Mouse (Mus musculus): ENCODE results near the gene Gigyf1. TPM values are rescaled to one million over a fixed set of nuclear protein-coding genes. Genes with fewer than 3 reads are reported as not detected.

Gene Gigyf1
- total RNA-seq, 2 experiments from 2014 or later = 31.2 to 32.5 TPM

DNA sequence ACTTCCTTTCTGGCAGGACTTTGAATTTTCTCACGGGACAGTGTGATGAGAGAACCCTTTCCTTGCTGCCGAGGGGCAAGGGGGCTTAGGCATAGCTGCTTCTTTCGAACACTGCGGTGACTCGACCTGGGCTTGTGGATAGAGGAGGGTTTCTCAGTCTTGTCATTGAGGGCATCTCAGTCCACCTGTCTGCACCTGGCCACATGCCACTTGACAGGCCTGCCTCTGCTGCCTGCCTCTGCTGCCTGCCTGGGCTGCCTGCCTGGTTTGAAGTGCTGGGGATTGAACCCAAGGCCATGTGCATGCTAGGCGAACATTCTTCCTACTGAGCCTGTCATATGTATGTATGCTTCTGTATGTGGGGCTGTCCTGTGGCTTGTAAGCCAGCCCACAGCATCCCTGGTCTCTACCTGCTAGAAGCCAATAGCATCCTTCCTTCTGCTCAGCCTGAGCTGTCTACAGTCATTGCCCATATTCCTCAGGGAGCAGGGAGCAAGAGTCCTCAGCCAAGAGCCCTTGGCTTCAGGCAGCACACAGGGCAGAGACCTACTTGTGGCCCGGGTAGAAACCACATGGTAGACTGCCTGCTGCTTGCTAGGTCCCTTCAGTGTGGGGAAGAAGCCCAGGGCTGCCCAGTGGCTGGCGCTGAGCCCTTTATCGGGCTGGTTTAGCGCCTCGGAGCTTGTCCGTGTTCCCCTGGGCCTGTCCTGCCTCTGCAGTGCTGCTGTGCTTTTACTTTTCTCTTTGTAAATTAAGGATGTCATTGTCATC is 4.2 kb upstream of the Gigyf1 start:
- no peak for DNase-seq

DNA sequence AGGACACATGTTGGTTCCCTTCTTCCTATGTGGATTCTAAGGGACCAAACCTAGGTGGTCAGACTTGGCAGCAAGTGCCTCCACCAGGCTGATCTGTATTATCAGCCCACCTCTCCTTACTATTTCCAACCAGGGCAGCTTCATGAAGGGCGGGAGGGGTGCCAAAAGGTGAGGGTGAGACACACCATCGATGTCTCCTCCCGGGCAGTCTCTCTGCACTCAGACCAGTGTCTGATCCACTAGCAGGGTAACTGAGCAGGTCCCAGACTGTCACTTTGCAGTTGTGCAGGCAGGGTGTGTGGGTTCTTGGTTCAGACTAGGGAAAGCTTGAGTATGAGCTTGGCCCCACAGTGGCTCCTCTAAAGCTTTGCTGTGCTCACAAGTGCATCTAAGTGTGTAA is 3.5 kb upstream of the Gigyf1 start:
- DNase-seq = no peak

DNA sequence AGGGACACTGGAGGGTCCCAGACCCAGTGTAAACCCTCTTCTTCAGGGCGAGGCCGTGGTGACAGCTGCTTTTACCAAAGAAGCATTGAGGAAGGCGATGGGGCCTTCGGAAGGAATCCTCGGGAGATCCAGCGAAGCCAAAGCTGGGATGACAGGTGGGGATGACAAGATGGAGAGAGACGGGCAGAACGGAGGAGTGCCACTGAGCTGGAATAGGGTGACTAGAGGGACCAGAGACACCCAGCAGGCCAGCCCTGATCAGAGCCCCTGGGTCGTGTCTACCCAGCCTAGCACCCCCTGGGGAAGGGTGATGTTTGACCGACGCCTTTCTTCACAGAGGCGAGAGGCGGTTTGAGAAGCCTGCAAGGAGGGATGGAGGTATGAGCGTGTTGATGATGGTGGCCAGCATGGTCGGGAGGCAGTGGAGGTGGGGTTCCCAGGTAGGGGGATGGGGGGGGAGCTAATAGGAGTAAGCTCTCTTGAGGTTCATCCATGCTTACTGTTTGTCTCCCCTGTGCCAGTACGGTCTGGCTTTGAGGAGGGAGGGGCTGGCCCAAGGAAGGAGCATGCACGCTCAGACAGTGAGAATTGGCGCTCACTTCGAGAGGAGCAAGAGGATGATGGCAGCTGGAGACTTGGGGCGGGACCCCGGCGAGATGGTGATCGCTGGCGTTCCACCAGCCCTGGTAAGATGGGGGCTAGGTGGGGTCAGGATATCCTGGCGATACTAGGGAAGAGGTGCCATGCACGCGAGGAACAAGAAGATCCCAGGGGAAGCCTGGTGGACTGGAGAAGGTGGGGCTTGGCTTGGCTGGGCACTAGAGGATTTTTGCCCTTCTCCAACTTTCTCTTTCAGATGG is 1.6 kb downstream of the Gigyf1 start:
- no peak for DNase-seq

DNA sequence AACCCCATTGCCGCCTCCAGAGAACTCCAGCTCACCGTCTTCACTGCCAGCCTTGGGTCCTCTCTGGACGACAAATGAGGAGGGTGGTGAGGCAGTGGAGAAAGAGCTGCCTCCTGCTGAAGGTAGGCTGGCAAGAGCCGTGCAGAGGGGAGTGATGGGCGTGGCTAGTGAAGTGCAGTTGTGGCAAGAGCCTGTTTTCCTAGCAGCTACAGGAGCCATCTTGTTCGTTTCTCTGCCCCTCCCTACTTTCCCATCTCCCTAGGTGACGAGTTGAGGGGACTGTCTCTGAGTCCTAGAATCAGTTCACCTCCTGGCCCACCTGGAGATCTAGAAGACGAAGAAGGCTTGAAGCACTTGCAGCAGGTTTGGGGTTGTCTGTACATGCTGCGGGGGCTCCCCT is 3.5 kb downstream of the Gigyf1 start:
- DNase-seq = peak in 1 of 2 experiments; percentile 1

DNA sequence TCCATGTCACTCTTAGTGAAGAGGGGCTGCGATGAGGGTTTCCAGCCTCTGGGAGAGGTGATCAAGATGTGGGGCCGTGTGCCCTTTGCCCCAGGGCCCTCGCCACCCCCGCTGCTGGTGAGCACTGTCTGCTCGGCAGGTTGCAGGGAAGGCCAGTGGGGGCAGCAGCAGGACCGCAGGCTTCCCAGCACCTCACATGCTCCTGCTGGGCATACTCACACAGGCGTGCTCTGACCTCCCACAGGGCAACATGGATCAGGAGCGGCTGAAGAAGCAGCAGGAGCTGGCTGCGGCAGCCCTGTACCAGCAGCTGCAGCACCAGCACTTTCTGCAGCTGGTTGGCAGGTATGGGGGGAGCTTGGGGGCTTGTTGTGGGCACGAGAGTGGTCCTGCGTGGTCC is 4.4 kb downstream of the Gigyf1 start:
- no peak for DNase-seq

DNA sequence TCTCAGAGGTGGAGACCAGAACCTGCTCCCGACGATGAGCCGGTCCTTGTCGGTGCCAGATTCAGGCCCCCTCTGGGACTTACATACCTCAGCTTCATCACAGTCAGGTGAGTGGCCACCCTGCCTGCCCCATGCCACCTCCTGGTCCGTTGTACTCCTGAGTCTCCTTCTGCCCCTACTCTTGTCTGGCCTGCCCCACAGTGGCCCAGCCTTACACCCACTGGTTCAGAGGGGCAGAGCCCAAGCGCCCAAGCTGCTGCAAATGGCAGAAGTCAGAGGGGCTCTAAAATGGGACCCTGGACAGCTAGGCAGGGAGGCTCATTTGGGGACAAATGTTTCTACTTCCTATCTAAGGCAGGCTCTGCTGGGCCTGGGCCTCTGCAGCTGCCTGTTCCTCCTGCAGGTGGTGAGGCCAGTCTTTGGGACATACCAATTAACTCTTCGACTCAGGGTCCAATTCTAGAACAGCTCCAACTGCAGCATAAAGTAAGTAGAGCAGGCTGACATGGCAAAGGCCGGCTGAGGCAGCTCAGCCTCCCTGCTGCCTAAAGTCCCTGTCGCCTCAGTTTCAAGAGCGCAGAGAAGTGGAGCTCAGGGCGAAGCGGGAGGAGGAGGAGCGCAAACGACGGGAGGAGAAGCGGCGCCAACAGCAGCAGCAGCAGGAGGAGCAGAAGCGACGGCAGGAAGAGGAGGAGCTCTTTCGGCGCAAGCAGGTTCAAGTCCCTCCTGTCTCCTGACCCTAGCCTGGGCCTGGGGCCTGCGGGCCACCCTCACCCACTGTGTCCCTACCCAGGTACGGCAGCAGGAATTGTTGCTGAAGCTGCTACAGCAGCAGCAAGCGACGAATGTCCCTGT is 5.3 kb downstream of the Gigyf1 start:
- DNase-seq = peak in 1 of 2 experiments; percentile 7

DNA sequence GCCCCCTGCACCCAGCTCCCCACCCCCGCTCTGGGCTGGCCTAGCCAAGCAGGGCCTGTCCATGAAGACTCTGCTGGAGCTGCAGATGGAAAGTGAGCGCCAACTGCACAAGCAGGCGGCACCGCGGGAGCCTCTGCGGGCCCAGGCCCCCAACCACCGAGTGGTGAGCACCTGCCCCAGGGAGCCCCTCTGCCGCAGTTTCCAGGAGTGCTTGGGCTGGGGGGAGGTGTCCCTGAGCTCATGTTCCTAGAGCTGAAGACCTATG is 5.8 kb downstream of the Gigyf1 start:
- DNase-seq = no peak

DNA sequence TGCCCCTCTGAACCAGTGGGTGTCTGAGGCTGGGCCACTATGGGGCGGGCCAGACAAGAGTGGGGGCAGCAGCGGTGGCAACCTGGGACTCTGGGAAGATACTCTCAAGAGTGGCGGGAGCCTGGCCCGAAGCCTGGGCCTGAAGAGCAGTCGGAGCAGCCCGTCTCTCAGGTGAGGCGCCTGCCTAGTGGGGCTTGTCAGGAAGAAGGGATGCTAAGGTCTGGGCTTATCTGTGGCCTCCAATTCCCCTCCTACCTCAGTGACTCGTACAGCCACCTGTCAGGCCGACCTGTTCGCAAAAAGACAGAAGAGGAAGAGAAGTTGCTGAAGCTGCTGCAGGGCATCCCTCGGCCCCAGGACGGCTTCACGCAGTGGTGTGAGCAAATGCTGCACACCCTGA is 6.3 kb downstream of the Gigyf1 start:
- peak in 1 of 2 experiments; percentile 7 for DNase-seq

DNA sequence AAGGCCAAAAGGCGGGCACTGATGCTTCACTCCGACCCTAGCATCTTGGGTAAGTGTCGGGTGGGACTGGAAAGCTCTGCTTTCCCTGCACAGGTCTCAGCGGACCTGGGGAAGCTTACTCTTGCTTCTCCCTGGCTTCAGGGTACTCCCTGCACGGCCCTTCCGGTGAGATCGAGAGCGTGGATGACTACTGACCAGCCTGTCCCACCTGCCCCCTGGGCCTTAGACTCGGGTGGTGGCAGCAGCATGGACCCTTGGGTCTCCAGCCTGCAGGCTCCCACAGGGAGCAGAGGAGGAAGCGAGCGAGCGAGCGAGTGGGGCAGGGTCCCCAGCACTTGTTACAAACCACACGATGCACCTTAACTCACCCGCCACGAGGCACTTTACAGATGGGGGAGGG is 7.2 kb downstream of the Gigyf1 start:
- DNase-seq = no peak

DNA sequence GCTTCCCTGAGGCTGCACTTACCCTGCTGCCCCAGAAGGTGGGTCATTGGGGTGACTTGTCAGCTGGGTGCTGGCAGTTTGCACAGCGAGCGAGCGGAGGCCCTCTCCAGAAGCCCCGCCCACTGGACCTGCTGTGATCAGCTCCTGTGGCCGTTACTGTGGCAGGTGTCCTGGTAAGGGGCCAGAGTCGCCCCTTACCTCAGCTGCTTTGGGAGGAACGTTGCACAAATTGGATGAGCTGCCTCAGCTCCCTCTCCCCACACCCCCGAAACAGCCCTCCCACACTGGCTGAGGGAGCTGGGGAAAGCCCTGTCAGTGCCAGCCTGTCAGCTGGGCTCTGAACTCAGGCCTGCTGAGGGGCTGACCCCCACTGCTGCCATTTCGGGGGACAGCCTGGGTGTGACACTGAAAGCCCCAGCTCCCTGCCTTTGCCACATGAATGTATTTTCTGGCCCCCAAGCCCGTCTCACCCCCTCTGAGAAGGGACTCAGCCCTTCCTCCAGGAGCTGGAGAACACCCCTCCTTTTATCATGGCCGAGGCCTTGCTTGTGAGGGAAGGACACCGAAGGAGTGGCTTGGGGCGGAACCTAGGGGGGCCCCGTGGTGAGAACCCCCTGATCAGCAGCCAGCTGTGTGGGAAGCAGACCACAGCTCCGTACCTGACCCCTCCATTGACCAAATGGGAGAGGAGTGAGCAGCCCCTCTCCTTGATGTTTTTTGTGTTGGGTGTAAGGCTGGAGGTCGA is 8.0 kb downstream of the Gigyf1 start:
- peak; percentile 42 to 46 for DNase-seq

DNA sequence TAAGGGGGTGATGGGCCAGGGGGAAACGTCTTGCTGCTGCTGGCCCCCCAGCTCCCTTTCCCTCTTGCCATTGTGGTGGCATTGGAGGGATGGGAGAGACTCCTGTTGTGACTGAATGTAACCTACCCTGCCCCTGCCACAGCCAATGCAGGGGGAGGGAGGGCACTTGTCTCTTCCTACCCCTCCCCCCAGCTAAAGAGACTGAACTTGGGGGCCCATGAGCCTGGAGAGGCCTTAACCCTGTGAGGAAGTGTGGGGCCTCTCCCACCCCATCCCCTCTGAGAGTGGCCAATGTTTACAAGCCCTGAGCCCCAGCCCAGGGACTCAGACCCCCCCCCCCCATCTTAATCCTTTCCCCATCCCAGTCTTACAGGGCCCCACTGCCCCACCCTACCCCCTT is 9.1 kb downstream of the Gigyf1 start:
- DNase-seq = no peak

DNA sequence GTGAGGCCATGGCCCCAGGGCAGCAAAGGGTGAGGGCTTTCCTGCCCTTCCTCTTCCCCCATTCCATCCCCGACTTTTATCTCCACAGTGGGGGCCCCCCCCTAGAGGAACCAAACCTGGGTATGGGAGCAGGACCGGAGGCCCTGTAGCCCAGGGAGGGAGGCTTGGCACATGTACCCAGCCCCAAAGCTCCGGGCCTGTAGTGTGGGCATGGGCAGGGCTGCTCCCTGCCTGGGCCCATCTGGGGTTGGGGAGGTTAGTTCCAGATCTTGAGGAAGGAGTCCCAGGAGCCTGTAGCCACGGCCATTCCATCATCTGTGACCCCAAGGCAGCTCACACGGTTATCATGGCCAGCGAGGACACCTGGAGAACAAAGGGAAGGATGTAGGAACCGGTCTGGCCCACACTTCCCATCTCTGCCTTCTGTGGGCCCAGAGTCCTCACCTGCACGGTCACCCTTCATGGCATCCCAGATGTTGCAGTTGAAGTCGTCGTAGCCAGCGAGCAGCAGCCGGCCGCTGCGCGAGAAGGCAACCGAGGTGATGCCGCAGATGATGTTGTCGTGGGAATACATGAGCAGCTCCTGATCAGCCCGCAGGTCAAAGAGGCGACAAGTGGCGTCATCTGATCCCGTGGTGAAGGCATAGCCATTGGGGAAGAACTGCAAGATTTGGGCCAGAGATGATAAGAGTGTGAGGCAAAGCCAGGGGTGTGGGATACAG is 10.1 kb downstream of the Gigyf1 start:
- peak in 1 of 2 experiments; percentile 22 for DNase-seq

DNA sequence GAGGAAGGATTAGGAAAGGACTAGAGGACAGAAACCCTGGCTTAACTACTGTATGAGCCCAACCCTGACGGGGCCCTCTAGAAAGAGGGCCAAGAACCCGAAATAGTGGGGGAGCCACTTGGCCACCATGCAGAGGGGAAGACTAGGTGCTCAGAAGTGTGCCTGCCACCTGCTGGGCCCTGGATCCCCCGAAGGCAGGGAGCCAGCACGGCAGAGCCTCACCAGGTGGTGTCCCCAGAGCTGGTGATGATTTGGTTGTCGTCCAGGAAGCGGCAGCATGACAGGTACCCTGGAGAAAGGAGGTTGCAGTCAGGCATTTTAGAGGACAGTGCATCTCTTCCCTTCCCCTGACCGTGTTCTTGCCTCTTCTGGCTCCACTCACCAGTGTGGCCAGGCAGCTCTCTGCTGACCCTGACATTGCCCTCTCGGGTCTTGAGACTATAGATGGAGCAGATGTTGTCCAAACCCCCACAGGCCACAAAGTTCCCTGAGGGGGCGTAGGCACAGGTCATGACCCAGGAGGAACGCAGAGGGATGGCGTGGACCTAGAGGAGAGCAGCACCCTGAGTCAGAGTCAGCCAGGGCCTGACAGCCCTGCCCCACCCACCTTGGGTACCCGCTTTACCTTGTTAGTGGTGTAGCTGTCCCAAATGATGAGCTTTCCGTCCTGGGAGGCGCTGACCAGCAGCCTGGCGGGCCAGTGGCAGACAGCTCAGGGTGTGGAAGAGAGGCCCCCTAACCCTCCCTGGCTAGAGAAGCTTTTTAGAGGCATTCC is 11.1 kb downstream of the Gigyf1 start:
- DNase-seq = peak in 1 of 2 experiments; percentile 20

DNA sequence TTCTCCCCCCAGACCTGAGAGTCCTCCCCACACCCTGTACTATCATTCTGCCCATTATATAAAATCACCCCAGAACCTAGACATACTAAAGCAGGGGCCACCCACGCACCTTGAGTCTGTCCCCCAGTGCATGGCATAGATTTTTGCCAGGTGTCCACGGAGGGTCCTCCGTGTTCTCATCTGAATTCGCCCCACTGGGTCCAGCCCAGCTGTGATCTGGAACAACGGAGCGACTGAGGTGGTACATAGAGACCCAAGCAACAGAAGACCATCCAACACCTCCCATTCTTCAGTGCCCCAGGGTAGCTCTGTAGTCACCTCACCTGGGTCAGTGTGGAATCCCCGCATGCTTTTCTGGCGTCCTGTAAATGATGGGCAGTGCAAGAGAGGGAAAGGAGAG is 11.7 kb downstream of the Gigyf1 start:
- DNase-seq = no peak

DNA sequence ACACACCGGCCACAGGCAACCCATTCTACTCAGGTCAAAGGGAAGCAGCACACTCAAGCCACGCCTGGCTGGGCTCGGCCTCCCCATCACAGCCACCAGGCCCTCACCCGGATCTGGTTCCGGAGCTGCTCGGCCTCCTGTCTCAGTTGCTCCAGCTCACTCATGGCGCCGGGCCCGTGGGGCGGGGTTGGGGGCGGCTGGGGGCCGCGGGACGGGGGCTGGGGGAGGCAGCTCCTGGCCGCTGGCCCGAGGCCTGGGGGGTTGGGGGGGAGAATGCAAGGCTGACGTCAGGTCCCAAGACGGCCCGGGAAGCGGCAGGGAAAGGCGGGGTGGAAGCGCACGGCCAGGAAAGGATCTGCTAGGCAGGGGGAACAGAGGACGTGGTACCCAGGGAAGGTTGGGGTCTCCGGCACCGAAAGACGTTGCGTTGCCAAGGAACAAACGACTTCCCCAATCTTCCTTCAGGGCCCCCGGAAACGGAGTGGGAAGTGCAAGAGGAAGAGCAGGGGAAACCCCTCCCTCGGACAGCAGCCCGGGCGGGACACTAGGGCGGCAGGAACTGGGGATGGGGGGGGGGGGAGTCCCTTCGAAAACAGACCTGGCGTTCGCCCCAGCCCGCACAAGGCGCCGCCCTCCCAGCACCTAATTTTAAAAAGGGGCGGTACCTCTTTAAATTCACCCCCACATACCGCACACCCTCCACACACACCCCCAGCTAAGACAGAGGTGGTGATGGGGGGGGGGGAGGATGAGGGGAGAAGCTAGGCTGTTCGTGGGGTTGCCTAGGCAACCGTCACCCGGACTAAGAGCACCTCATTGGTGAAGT is 12.5 kb downstream of the Gigyf1 start:
- DNase-seq = peak; percentile 79 to 88

DNA sequence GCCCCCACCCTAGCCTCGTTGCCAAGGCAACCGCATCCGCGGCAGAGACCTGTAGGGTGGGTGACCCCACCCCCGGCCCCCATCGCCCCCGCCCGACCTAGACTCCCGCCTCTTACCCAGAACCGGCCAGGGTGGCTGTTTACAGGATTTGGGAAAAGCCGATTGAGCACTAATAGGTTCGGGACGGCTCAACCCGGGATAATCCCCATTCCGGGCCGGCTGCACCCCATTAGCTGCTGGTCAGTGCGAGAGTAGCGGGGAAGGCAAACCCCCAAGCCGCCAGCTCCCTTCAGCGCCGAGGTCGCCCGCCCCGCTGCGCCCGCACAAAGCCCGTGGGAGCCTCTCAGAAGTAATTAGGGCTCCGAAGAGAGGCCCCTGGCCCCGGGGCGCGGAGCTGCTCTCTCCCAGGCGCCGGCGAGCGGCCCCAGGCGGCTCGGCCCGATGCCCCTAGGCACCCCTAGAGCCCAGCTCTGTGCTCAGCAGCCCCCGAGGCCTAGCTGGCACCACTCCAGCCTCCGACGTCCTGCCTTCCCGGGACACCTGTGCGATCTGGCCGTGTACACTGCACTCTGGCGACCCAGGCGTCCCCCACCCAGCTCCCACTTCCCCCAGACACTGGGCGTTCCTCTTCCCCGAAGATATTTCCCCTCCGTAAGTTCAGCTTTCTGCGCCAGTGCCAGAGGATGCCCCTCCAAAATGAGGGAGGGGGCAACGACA is 13.2 kb downstream of the Gigyf1 start:
- DNase-seq = peak; percentile 70 to 80

DNA sequence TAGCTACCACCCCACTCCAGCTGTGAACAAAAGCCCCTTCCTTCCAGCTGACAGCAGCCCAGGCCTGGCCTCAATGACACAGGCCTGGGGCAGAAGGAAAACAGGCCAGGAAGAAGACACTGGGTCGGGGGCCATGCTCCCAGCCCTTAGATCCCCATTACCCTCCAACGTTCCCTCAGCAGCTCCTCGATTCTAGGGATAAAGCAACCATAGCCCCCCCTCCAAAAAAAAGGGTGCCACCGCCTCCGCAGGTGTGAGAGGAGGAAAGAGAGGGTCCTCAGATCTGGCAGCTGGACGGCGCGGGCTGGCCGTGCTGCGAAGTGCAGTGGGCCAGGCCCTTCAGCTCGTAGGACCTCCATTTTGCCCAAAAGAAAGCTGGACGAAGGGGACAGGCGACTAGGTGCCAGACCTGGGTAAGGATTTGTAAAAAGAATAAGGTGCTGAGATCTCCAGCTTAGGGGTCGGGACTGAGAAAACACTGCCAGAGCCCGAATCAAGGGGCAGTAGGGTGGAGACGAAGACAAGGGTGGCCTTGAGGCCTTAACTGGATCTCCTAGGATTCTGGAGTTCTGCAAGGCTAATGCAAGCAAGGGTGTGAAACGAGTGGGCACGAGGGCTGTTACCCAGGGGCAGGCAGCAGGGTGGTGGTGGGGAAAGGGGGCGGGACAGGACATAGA is 13.9 kb downstream of the Gigyf1 start:
- DNase-seq = peak in 1 of 2 experiments; percentile 68

DNA sequence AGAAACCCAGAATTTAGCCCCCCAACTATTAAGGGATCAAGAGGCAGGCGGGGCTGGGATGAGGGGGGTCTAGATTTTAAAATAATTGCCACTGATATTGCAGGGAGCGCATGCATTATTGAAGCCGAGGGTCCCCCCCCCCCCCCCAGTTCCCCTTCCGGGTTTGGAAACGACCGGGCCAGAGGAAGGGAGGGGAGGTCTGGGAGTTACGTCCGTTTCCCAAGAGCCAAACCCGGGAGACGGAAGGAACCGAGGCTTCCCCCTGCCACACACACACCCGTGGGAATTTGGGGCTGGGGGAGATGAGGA is 14.4 kb downstream of the Gigyf1 start:
- DNase-seq = no peak

All from heart, adult 18-20 months (tissue).